Mouse (Mus musculus): ENCODE measurements around the gene Shroom3.

- TF ChIP-seq POLR2A (IDR thresholded peaks at IDR 0.05; ENCODE audit: borderline replicate concordance, low read depth, low read length) (no peak), CTCF (IDR thresholded peaks at IDR 0.05; ENCODE audit: low read depth, low read length) (no peak)
These were observed 5.3 kb downstream of the Shroom3 start for GRCm38 (mm10) chr5:92688569-92688968.

Measured in bone marrow macrophage, adult 2 months (primary cell).